Mouse (Mus musculus) hindbrain, postnatal 0 days (tissue): ENCODE measurements around the gene Cadps2. TPM values are rescaled to one million over a fixed set of nuclear protein-coding genes. Genes with fewer than 3 reads are reported as not detected.
A peak's percentile ranks its signal among the peaks of the same experiment; 100 is the strongest.

Experiments
- ATAC-seq: fragments of 200-750 bp; cut with Nextera tagmentation; 2 replicates; pipeline ENCODE4 v1.8.0; 2017; ENCODE audit warnings: mild to moderate bottlenecking, moderate TSS enrichment, moderate library complexity
- DNase-seq: peaks from one replicate; pipeline ENCODE4 v3.0.0-alpha.2; 2015; ENCODE audit warnings: low spot score
- H3K27ac ChIP-seq: fragments of 300-500 bp; sonication (generic); 2 replicates; pipeline ENCODE4 v1.5.1; 2014; ENCODE audit warnings: mild to moderate bottlenecking
- H3K27me3 ChIP-seq: fragments of 300-500 bp; sonication (generic); 2 replicates; pipeline ENCODE4 v1.6.1; 2014; ENCODE audit warnings: low read length, mixed read lengths; ENCODE audit not compliant: insufficient read depth
- H3K36me3 ChIP-seq: fragments of 300-500 bp; sonication (generic); 2 replicates; pipeline ENCODE4 v1.6.1; 2014; ENCODE audit warnings: low read length, mixed read lengths; ENCODE audit not compliant: insufficient read depth
- H3K4me1 ChIP-seq: fragments of 300-500 bp; sonication (generic); 2 replicates; pipeline ENCODE4 v1.6.1; 2014; ENCODE audit warnings: antibody characterized with exemption, low read length, mixed read lengths; ENCODE audit not compliant: insufficient read depth
- H3K4me2 ChIP-seq: fragments of 300-500 bp; sonication (generic); 2 replicates; pipeline ENCODE4 v1.6.1; 2014; ENCODE audit warnings: low read depth, mild to moderate bottlenecking, low read length, moderate library complexity, mixed read lengths
- H3K4me3 ChIP-seq: fragments of 300-500 bp; sonication (generic); 2 replicates; pipeline ENCODE4 v1.5.1; 2014; ENCODE audit warnings: low read length
- H3K9ac ChIP-seq: fragments of 300-500 bp; sonication (generic); replicated peaks from 2 replicates; pipeline ENCODE4 v1.6.1; 2014; ENCODE audit warnings: mild to moderate bottlenecking, low read length, moderate library complexity, mixed read lengths
- H3K9me3 ChIP-seq: fragments of 300-500 bp; sonication (generic); 2 replicates; pipeline ENCODE4 v1.6.1; 2016; ENCODE audit warnings: low read length, mixed read lengths
- CTCF ChIP-seq: IDR thresholded peaks from 2 replicates; pipeline ENCODE4 v1.5.1; 2016; ENCODE audit warnings: antibody characterized with exemption, control low read depth, low read depth
- WGBS: fragments of 180-500 bp; shearing (Covaris S2); extraction: QIAGEN DNeasy Blood & Tissue Kit; methylation state at CpG from one replicate; pipeline ENCODE4 v1.1.7; 2014; 5-methylcytosine and 5-hydroxymethylcytosine counted together
- polyA plus RNA-seq: library from polyadenylated mRNA; unstranded; fragments of >200 nt; fragmentation: Nextera tagmentation; extraction: Ambion mirVana; gene quantifications from 2 replicates; pipeline ENCODE4 v1.2.1, GENCODE M21; 2015
- total RNA-seq: library from RNA; depleted of rRNA; stranded (reverse); fragments of >200 nt; gene quantifications from 2 replicates; pipeline ENCODE4 v1.2.3, GENCODE M21; 2014

The Cadps2 gene
- total and polyA plus RNA-seq, 2 experiments from 2014 or later, result 15.9 to 57.5 TPM

- no peak for TF ChIP-seq CTCF
- ATAC-seq, result no peak
- no peak for DNase-seq
- Histone ChIP-seq H3K27me3 (no peaks in the 10 kb centered on the region), H3K9ac (no peak overlapping the region), H3K4me2 (no peak overlapping the region), H3K27ac (no peak overlapping the region), H3K4me1 (no peaks in the 10 kb centered on the region), H3K9me3 (no peaks in the 10 kb centered on the region), H3K4me3 (no peak overlapping the region), H3K36me3 (no peaks in the 10 kb centered on the region)
- 84% methylated on average over 7 of the region's 7 CpGs for WGBS
These were observed 33.9 kb downstream of the Cadps2 start for GRCm38 (mm10) chr6:23805333-23805732.

DNA sequence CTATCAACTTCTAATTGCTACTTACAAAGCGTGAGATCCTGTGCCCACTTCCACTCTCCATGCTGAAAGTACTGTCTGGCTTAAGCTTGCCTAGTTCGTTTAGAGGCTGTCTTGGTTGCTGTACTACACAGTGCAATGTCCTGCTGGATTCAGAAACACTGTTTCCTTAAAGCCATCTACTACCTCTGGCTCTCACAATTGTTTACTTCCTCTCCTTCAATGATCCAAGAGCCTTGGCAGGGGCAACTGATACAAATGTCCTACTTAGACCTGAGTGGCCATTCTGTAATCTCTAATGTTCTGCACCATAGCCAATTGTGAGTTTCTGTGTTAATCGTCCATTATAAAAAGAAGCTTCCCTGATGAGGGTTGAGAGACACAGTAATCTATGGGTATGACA, 47.4 kb downstream of the Cadps2 start:
- WGBS, result 87% methylated on average over 3 of the region's 3 CpGs
- no peak for TF ChIP-seq CTCF
- H3K4me2 ChIP-seq, result no peak overlapping the region
- no peaks in the 10 kb centered on the region for H3K4me1 ChIP-seq
- no peaks in the 10 kb centered on the region for H3K36me3 ChIP-seq
- ATAC-seq, result no peak
- H3K4me3 ChIP-seq, result no peak overlapping the region
- H3K9me3 ChIP-seq, result no peaks in the 10 kb centered on the region
- no peak for DNase-seq
- no peak overlapping the region for H3K9ac ChIP-seq
- no peaks in the 10 kb centered on the region for H3K27me3 ChIP-seq
- H3K27ac ChIP-seq, result no peak overlapping the region

DNA sequence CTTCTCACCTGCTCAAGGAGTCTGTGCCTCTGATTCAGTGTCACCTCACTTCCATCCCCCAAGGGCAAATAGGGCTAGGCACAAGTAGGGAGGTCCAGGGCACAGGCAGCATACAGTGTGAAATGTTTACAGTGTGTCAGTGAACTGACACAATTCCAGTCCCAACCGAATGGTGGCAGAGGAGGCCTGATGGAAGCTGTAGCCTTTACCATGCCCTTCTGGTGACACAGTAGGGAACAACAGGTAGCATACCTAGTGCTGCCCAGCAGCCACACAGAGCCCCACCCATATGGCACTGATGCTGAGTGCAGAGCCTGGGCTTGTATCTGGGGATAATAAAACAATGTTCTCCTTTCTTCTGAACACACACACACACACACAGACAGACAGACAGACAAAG, 61.6 kb downstream of the Cadps2 start:
- no peak overlapping the region for H3K27ac ChIP-seq
- TF ChIP-seq CTCF, result 0 out of 2 replicates have a peak, but pooled peaks have one; percentile 4
- H3K27me3 ChIP-seq, result no peaks in the 10 kb centered on the region
- no peaks in the 10 kb centered on the region for H3K9me3 ChIP-seq
- H3K4me2 ChIP-seq, result no peak overlapping the region
- H3K9ac ChIP-seq, result no peak overlapping the region
- H3K4me1 ChIP-seq, result no peaks in the 10 kb centered on the region
- 38% methylated on average over 1 of the region's 1 CpGs for WGBS
- DNase-seq (no peak), ATAC-seq (no peak)
- H3K4me3 ChIP-seq, result no peak overlapping the region
- H3K36me3 ChIP-seq, result no peaks in the 10 kb centered on the region

GRCm38 (mm10) chr6:23762204-23762603, 77.0 kb downstream of the Cadps2 start:
- H3K27me3 ChIP-seq, result no peaks in the 10 kb centered on the region
- WGBS, result 63% methylated on average over 3 of the region's 3 CpGs
- no peak for ATAC-seq
- no peak overlapping the region for H3K27ac ChIP-seq
- H3K4me3 ChIP-seq, result no peak overlapping the region
- H3K36me3 ChIP-seq, result no peaks in the 10 kb centered on the region
- peak; percentile 24 for DNase-seq
- H3K4me2 ChIP-seq, result no peak overlapping the region
- no peak overlapping the region for H3K9ac ChIP-seq
- no peaks in the 10 kb centered on the region for H3K4me1 ChIP-seq
- peak; percentile 32; the same call in 1 of the 2 replicates for TF ChIP-seq CTCF
- no peaks in the 10 kb centered on the region for H3K9me3 ChIP-seq

GRCm38 (mm10) chr6:23758249-23758648, 81.0 kb downstream of the Cadps2 start:
- H3K27ac ChIP-seq, result no peak overlapping the region
- no peaks in the 10 kb centered on the region for H3K27me3 ChIP-seq
- no peaks in the 10 kb centered on the region for H3K36me3 ChIP-seq
- H3K9me3 ChIP-seq, result no peaks in the 10 kb centered on the region
- DNase-seq, result peak; percentile 43
- WGBS, result 81% methylated on average over 2 of the region's 2 CpGs
- H3K4me3 ChIP-seq, result no peak overlapping the region
- peak; percentile 56 for TF ChIP-seq CTCF
- no peaks in the 10 kb centered on the region for H3K4me1 ChIP-seq
- no peak overlapping the region for H3K4me2 ChIP-seq
- no peak overlapping the region for H3K9ac ChIP-seq
- no peak for ATAC-seq

DNA sequence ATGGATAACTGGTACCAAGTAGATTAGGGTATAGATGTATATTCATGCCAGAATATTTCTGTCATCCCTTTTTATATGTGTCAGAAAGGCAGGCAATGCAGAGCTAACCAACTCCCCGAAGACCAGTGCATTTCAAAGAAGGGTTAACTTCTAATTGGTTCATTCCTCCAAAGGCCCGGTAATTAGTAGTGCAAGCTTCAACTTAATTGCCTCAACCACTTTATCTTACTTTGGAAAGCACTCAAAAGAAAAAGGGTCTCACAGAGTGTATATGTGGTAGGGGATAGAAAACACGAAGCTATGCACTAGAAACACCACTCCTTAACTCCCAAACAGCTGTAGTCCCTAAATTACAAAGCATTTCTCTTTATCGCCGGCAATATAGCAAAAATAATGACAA, 90.4 kb downstream of the Cadps2 start:
- DNase-seq (peak; percentile 33), ATAC-seq (peak; percentile 35; the same call in 1 of the 2 replicates)
- Histone ChIP-seq H3K36me3 (no peaks in the 10 kb centered on the region), H3K9me3 (no peaks in the 10 kb centered on the region), H3K27ac (no peak overlapping the region), H3K4me3 (no peak overlapping the region), H3K9ac (no peak overlapping the region), H3K4me1 (no peaks in the 10 kb centered on the region), H3K4me2 (no peak overlapping the region), H3K27me3 (no peaks in the 10 kb centered on the region)
- WGBS, result 74% methylated on average over 5 of the region's 5 CpGs
- no peak for TF ChIP-seq CTCF

DNA sequence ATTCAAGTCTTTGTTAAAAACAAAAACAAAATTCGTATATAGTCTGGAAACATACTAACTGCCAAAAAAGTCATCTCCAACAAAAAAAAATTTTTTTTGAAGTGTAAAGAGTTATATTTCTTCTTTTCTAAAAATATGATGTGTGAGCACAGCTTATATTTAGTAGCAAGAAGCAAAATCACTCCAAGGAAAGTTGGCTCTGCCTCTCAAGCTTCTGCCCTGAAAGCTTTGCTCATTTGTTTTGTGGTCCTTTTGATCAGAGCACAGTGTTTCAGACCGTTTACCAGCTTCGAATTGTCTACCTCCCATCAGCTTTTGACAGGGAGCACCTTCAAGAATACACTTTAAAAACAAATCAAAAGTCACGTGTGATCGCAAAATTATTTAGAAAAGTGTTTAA, 99.2 kb downstream of the Cadps2 start:
- DNase-seq, result no peak
- Histone ChIP-seq H3K9ac (no peak overlapping the region), H3K4me1 (no peaks in the 10 kb centered on the region), H3K27me3 (no peaks in the 10 kb centered on the region), H3K4me2 (no peak overlapping the region), H3K4me3 (no peak overlapping the region), H3K36me3 (no peaks in the 10 kb centered on the region), H3K27ac (no peak overlapping the region), H3K9me3 (no peaks in the 10 kb centered on the region)
- WGBS, result 76% methylated on average over 5 of the region's 5 CpGs
- no peak for TF ChIP-seq CTCF
- no peak for ATAC-seq
